Mouse (Mus musculus) natural killer cell, adult 2 months (primary cell): ENCODE measurements around the gene Whamm.
A peak's percentile ranks its signal among the peaks of the same experiment; 100 is the strongest.

Experiments used
- DNase-seq, 2 experiments: peaks; one replicate each; pipeline ENCODE4 v3.0.0; 2022; ENCODE audit warnings: low spot score in 2 of 2

Whamm gene

DNA sequence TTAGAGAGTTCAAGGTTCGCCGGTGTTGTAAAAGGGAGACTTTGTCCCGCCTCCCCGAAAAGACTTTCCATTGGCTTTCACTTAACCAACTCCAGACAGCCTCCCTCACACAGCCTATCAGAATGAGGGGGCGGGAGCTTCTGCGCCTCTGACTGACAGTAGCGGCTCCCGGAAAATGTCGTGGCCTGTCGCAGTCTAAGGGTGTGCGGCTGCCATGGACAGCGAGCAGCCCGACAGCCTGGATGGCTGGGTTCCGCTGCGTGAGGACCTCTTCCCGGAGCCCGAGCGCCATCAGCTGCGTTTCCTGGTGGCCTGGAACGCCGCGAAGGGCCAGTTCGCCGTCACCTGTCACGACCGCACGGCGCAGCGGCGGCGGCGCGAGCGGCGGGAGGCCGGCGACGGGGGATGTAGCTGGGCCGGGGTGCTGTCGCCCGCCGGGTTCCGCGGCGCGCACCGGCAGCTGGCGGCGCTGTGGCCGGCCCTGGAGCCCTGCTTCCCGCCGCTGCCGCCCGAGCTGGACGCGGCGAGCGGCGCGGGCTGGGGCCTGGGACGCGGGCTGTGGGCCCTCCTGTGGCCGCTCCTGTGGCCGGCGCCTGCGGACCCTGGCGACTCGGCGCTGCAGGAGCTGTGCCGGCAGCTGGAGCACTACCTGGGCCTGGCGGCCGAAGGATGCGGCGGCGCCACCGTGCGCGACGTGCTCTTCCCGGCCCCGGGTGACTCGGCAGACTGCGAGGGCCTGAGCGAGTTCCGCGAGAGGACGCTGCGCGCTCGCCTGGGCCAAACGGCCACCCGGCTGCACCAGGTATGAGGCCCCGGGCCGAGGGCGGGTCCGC lies at the start of gene Whamm:
Gene Whamm (plus strand): TSS at position 159 of the 833 bp plus-strand sequence.
- peak; percentile 85 to 89 for DNase-seq

DNA sequence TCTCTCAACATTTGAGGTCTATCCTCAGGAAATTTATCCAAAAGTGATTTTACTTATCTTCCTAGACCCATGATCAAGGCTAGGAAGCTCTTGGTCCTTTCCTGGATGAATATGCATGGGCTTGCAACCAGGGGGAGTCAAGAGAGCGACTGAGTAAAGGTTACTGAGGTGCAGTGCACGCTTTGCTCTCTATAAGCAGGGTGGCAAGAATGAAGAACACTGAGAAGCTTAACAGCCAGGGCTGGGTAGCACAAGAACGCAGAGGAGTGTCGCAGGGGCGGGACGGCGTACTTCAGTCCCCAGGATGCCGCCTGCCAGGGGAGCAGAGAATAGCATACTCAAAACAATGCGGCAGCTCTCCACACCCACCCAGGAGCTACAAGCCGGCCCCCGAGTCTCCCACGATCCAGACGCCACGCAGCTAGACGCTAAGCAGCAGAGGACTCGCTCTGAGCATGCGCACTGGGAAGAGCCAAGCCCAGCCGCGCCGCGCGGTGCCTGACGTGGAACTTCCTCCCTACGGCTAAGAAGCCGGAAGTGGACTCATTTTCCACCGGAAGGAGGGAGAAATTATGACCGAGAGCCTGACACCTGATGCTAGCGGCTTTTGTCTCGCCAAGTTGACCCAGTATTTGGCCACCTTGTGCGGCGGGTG lies 47.9 kb upstream of the Whamm start:
- DNase-seq, result peak; percentile 83 to 86

DNA sequence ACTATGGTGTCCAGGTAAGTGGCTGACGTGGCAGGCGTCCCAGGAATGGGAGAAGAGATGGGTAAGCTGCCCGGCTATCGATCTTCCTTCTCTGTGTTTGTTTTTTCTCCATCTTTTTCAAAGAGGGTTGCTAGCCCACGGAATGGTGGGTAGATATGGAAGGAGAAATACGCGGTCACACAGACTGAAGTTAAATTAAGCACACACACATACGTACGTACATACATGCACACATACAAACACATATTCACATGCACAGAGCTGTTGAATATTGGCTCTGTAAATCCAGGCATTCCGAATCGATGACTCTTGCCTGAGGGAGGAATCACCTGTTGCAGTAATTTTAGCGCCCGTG lies 47.4 kb upstream of the Whamm start:
- no peak for DNase-seq

DNA sequence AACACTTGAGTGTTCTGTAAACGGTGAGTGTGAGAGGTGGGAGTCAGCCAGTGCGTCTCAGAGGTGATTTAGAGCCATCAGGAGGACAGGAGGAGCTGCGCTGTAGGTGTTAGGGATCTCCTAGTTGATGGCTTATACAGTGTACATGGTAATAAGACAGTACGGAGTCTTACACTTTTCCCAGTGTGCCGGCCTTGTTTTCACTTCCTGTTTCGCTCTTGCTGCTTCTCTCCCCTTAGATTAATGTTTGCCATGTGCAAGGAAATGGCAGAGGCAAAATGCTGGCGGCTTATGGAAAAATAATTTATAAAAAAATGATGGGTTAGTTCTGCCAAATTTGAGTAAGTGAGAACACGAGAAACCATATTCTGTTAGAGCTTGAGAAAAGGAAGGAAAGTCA lies 42.1 kb upstream of the Whamm start:
- DNase-seq, result no peak

DNA sequence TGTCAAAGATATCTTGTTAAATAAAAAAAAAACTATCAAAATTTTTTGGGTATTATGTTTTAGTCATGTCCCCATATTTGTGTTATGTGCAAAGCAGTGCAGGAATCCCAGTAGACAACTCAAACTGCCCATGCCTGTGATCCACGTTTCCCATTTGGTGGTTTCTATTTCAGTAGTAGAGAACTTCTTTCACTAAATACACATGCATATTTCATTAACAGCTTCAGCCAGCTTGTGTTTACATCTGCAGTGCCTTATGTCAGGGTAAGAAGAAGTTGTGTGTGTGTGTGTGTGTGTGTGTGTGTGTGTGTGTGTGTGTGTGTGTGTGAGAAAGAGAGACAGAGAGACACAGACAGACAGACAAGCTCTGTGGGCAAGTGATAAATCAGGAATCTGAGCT lies 39.6 kb upstream of the Whamm start:
- no peak for DNase-seq

DNA sequence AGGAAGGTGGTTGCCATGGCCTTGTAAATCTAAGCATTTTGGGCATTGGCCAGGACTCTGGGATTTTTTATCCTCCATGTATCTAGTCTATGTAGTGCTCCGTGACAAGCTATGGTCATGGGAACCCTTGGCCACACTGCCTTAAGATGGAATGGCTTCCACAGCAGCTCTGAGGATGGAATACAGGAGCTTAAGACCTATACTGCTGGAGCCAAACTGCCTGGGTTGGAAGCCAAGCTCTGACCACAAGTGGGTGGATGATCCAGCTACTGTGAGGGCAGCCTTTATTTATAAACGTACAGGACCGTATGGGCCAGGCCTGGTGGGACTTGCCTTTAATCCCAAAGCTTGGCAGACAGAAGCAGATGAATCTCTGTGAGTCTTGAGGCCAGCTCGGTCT lies 34.6 kb upstream of the Whamm start:
- DNase-seq, result no peak

DNA sequence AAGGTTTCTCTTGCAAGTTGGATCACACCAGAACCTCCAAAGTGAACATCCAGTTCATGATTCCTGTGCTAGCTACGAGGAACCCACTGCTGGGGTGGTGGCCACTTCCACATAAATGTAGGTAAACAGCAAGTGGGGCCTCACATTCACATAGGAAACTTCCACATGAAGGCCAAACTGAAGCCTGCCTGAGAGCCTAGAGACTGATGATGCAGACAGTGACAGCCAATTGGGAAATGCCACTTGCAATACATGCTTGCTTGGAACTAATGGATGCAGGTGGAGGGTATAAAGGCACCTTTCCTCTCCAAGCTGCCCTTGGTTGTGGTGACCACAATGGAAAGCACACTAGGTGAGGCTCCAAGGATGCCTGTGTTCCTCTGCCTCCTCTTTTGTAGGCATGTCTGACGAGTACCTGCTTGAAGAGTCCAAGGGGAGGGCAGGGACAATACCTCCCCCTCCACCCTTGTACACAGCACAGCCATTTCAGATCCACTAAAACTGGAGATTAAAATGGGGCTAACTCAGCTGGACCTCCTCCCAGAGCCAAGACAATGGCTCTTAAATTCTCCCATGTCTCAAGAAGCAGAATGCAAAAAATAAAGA lies 32.9 kb upstream of the Whamm start:
- DNase-seq, result peak; percentile 5 to 7

DNA sequence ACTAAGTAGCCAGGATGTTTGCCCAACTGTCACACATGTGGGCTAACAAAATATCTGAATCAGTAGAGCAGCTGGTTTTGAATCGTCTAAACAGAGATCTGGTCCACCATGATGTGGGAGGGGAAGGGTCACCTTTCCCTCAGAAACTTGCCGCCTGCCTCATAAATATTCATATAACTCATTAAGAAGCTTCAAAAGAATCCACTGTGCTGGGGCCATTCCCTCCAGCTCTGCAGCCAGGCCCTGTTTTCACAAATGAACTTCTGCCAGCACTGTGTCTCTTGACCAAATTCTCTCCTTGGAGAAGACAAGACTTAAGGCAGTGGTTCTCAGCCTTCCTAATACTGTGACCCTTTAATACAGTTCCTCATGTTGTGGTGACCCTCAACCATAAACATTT lies 31.5 kb upstream of the Whamm start:
- no peak for DNase-seq

DNA sequence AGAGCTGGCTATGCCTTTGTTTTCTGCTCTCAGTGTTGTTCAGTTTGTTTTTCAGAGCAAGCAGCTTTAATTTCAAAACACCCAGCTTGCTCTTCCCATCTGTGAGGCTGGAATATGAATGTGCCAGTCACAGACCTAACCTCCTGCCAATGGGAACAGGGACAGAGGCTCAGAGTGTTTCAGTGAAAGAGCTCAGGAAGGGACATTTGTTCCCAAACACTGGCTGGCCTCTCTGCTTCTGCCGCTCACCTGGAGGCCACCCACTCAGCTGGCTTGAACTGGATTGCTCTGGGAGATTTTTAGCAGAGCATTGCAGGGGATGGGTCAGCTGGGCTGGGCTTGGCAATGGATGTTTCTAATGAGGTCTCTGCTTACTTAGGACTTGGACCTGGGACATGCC lies 30.1 kb upstream of the Whamm start:
- no peak for DNase-seq

DNA sequence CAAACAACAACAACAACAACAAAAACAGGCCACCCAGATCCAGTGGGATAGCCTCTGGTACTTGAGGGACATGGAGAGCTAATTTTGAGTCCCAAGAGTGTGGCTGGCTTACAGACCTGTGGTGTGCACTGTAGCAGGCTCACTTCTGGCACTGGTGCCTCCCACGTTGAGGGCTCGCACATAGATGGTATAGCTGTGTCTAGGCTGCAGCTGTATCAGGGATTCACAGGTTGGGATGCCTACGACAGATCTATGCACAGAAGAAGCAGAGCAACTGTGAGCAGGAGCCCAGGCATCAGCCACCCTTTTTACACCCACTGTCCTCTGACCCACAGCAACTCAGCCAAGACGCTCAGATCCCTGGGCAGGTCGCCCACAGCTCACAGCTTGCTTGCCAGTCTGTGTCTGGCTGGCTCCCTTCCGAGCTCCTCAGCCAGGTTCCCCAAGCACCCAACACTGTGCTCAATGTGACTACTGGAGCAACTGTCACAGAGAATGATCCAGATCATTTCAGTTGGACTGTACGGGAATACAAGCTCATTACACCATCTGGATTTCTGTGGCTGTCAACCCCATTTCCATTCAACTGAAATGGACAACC lies 29.0 kb upstream of the Whamm start:
- DNase-seq, result no peak

DNA sequence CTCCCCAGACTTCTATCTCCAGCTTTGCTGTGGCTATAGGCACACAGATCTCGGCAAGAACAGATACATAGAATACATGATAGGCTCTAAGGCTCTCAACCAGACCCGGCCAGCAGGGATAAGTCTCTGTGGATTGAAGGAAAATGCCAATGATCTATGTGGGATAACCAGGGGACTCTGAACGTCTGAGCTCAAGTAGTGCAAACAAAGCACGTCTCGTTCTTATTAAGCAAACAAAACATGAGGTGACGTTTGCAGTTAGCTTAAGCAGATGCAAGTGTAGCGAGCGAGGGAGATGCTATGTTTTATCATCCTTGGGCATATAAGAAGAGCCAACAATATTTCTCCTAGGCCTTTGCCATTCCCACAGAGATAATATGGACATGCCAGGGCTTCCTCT lies 28.1 kb upstream of the Whamm start:
- no peak for DNase-seq

DNA sequence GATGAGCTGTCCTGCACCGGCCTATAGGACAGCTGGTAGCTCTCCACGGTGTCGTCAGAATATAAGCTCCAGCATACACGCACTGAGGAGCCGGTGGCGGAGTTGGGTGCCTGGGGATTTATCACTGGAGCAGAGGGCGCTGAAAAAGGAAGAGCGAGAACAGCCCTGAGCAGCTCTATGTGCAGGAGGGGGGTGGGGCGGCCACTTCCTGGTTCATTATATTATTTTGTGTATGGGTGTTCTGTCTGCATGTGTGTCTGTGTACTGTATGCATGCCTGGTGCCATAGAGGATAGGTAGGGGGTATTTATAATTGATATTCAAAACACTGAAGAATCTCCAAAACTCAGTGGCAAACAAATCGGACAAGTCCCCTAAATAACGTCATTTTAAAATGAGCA lies 22.2 kb upstream of the Whamm start:
- no peak for DNase-seq

DNA sequence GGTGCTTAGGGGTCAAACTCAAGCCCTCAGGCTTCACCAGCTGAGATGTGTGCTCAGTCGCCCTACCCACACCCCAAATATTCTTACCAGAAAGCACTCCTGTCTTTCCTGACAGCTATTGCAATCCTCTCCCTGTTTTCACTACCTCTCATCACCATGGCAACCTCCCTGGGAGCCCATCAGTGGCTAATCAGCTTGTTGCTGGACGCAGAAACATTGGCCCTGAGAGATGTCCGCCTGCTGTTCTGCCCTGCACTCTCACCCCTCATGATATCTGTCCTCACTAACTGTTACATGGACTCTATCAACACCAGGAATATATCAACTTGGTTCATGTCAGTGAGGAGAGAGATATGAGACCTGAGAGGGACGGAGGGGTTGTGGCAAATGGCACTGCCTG lies 17.5 kb upstream of the Whamm start:
- DNase-seq, result no peak

DNA sequence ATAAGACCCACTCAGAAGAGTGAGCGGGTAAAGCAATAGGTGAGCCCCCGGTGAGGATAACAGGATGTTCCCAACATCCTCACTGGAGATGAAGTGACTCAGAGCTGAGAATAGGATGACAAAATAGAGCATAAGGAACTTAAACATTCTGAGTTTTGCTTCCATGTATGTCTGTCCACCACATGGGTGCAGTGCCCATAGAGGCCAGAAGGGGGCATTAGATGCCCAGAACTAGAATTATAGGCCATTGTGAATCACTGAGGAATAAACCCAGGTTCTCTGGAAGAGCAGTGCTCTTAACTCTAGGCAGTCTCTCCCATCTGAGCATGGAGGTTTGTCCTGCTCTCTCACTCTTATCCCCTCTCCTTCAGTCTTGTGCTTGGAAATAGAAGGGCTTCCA lies 16.7 kb upstream of the Whamm start:
- no peak for DNase-seq

DNA sequence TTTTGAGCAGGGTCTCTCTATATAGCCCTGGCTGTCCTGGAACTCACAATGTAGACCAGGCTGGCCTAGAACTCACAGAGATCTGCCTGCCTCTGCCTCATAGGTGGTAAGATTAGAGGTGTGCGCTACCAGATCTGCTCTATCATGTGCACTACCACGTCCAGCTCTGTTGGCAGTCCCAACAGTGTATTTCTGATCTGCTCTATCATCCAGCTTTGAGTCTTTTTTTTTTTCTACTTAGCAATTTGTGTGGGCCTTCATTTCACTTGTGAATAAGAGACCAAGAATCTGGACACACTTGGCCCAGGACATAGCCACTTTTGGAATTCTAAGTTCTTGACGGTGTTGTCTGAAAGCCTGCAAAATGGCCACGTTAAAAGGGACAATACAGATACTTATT lies 14.2 kb upstream of the Whamm start:
- no peak for DNase-seq

DNA sequence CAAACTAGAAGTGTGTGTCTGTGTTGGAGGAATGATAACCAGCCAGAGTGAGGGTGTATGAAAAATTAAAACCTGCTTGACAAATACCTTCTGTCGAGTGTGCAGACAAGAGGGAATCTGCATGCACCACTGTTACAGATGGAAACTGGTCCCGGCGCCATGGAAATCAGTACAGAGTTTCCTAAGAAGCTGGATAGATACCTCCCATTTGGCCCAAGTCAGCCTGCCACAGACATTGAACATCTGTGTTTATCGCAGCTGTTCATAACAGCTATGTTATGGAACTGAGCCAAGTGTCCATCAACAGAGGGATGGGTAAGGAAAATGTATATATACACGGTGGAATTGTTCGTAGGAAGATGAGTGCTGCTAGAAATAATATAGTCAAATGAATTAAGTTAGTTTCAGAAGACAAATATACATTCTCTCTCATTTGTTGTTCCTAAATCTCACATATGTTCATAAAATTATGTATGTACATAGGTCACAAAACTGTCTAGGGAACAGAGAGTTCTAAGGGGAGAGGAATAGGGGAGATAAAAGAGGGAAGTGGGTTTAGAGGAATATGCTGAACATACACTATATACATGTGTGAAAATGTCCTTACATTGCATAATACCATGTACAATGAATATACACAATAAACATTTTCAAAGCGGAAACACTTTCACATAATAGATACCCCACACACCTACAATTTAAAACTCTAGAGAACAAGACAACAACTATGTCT lies 13.6 kb upstream of the Whamm start:
- no peak for DNase-seq

DNA sequence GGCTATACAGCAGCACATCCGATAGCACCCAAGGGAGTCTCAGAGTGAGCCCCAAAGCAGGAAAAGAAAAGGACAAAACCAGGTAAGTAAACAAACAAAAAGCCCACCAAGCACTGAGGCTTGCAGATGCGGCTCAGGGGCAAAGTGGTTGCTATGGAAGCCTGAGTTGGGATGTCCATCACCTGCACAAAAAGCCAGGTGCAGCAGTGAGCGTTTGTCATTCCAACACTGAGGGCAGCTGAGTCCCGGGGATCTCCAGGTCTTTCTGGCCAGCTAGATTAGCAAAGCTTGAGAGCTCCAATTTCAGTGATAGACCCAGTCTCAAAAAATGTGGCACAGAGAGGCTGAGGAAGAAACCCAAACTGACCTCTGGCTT lies 13.1 kb upstream of the Whamm start:
- DNase-seq, result no peak

DNA sequence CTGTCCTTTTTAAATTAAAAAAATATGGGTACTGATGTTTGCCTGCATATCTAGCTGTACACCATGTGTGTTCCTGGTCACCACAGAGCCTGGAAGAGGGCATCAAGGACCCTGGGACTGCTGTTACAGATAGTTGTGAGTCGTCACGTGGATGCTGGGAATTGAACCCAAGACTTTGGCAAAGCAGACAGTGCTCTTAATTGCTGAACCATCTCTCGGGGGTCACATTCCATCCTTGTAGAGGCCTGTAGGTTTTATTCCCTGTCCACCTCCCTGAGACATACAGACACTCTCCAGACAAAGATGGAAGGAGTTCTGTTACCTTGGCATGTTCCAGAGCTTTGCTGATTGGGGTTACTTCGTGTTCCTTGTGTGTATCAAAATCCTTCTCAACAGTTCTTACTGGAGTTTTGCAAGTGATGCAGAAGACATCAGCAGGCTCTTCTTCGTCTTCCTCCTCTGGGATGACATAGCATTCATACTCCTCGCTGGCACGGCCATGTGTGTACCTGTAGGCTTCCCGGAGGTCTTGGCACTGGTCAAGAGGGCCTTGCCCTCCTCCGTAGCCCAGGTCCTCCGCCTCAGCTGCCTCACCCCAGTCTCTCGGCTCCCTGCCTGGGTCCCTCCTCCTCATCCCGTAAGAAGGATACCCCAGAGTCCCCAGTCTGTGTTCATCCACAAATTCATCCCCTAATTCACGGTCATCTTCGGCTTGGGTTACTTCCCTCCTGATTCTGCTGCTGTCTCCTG lies 11.7 kb upstream of the Whamm start:
- no peak for DNase-seq

DNA sequence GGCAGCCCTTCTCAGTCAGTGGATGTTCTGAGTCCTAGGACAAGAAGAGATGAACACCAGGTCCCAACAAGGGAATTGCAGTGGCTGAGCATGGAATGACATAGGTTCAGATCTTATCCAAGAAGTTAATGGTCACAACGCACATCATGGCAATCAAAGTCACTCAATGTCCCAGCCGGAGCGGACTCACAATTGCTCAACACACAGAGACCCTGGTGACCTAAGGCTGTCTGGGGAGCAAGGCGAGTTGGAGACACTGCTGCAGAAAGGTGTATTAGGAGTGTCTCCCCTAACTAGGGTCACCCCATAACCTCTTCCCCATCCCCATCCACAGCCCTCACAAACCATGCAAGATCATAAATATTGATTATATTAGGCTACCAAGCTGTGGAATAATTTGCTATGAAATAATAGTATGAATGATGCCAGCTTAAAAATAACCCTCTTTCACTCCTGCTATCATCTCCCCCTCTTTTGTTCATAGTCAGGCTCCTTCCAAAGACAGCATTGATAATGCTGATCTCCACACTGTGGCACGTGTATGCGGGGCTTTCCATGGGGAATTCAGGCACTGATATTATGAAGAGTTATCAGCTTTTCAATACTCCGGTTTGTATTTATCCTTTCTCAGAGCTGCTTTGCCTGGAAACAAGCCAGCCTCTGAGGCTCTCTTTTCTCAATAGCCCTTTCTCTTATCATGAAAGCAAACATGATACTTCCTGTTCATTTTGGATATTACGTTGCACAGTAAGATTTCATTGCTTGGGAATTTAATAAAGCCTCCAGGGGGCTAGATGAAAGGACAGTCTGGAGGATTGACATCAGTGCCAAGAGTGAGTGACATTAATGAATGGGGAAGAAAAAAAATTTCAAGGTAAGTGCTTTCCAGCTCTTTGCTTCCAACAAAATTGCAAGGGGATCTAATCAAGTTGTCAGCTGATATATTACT lies 10.7 kb upstream of the Whamm start:
- DNase-seq, result no peak

DNA sequence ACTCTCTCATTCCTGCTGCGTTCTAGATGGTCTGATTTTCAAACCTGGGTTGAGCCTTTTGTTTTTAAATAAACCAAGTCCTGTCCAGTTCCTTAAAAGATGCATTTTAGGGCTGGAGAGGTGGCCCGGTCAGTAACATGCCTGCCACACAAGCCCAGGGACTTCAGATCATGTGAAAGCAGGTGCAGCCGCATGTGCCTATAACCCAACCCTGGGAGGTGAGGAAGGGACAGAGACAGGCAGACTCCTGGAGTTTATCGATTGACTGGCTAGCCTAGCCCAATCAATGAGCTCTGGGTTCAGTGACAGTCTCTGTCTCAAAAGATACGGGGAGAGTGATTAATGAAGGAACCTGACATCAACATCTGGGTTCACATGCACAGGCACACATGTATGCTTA lies 9.9 kb upstream of the Whamm start:
- DNase-seq, result no peak
